Mouse (Mus musculus): Measurements from ENCODE around the gene Gh.

The Gh gene

DNA sequence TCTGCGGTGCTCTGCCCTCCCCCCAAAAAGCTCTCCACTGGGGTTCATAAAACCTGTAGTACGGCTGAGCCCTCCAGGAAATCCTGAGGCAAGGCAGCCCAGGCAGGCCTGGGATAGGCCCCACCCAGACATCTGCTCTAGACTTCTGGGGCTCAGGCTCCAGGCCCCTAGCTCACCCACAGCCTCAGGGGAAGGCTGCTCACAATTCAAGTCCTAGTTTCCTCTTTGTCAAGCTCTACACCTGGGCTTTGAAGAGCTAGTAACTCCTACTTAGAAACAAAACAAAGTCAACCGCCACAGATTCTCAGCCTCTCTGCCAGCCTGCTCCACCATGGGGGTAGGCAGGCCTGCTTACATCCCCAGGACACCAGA is 32.6 kb downstream of the Gh start:
- ATAC-seq (ENCODE audit: low TSS enrichment) = no peak

DNA sequence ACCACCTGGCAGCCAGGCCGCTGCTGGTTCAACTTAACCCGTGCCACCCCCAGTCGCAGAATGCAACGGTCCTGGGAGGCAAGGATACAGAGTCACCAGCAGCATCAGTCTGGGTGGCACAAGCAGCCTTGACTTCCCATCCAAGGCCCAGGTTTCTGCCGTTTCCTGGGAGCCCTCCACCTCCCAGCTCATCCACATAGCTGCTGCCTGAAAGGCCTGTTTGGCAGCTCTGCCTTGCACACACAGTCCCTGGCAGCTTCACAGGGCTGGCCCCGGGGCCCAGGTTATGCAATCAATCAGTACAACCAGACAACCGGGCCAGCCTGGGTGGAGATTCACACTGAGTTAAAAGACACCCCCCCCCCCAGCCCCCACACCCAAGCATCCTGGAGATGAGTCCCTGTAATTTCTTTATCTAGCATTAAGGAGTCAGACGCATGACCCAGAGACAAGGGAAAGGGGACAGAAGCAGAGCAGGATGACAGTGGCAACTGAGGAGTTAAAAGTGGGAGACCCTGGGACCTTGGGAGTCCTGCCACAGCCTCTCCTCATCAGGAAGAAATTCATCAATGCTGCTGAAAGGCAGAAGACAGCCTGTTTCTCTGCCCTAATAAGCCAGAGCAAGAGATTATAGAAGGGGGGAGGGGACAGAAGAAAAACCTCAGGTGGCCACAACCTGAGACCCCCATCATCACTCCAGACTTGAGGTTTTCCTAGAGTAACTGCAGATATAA is 33.2 kb downstream of the Gh start:
- ATAC-seq (ENCODE audit: low TSS enrichment) = peak; percentile 26; the same call in 1 of the 2 replicates

DNA sequence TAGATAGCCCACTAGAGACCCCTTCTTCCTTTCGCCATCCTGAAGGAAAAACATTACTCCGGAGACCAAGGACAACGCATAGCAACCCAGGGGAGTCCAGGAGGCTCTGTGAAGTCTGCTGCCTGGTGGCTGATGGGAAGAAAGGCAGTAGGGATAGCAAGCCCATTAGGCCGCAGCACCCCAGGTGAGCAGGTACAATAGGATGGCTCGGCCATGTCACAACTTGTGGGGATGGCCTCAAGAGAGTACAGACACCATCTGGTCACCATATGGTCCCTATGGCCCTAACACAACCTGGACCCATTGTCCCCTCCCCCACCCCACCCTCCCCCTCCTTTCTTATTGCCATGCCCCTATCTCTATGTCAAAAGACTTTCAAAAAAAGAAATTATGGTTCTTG is 33.8 kb downstream of the Gh start:
- ATAC-seq (ENCODE audit: low TSS enrichment) = no peak

- ATAC-seq (ENCODE audit: low TSS enrichment) = no peak
Measured at GRCm38 (mm10) chr11:106267311-106267852, 34.3 kb downstream of the Gh start.

DNA sequence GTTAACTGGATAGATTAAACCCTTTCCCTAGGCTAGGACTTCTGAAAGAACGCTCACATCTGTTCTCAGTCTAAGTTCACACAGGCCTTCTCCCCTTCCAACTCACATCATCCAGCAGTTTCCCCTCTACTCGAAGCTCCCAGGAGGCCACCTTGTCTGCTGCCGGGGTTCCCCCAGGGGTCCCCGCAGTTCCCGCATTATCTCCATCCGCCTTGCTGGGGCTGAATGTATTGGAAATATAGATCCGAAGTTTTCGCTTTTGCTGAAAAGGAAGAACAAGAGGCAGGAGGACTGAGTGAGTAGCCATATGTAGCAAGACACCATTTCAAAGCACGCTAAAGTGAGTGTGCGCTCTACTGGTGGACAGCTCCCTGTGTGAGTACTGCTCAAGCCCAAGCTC is 35.2 kb downstream of the Gh start:
- no peak for ATAC-seq (ENCODE audit: low TSS enrichment)

GRCm38 (mm10) chr11:106265570-106265969 is 36.1 kb downstream of the Gh start:
- ATAC-seq (ENCODE audit: low TSS enrichment) = no peak

- ATAC-seq (ENCODE audit: low TSS enrichment) = no peak
Measured at GRCm38 (mm10) chr11:106264988-106265387, 36.7 kb downstream of the Gh start.

- no peak for ATAC-seq (ENCODE audit: low TSS enrichment)
Measured at GRCm38 (mm10) chr11:106263963-106264362, 37.7 kb downstream of the Gh start.

DNA sequence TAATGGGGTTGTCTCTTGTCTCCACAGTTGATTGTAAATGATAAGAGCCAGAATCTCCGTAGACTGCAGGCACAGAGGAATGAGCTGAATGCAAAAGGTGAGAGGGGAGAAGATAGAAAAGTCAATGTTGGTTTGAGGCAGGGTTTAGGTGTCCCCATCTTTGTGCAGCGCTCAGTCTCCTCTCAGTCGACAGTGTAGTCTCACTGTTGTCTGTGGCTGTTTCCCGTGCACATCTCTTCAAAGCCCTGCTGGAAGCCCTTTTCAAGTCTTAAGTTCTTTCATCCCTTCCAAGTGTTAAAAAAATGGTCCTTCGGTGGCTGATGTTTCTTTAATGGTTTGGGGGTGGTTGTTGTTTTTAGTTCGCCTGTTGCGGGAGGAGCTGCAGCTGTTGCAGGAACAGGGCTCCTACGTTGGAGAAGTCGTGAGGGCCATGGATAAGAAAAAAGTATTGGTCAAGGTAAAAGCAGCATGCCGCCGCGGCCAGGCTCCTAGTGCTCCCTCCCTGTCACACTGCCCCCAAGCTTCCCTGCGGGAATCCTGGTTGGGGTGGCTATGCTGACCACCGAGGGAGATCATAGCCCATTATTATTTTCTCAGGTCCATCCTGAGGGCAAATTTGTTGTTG is 40.7 kb downstream of the Gh start:
- ATAC-seq (ENCODE audit: low TSS enrichment) = no peak

- no peak for ATAC-seq (ENCODE audit: low TSS enrichment)
Measured at GRCm38 (mm10) chr11:106256775-106257174, 44.9 kb downstream of the Gh start.

- peak; percentile 91 for ATAC-seq (ENCODE audit: low TSS enrichment)
Measured at GRCm38 (mm10) chr11:106255685-106256451, 45.8 kb downstream of the Gh start, which contains the start of the genes Ftsj3 and Psmc5. Ftsj3 (minus strand) TSS chr11:106256079. Psmc5 (plus strand) TSS chr11:106256154.

DNA sequence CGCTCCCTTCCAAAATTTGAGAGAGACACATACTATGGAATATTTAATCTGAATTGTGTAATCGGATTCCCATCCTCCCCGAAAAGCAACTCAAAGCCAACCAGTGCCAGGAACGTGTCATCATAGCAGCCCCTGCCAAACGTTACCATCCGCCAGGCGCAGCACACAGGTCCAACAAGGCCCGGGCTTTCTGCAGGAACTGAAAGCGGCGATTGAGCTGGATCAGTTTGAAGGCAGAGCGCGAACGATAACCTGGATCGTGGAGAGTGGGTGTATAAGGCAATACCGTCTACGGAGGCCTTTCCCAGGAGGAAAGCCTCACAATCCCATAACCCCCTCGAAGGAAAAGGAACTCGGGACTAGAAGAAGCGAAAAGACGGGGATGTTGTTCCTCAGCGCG is 46.5 kb downstream of the Gh start:
- peak; percentile 0; the same call in 1 of the 2 replicates for ATAC-seq (ENCODE audit: low TSS enrichment)

GRCm38 (mm10) chr11:106254767-106255166 is 46.9 kb downstream of the Gh start:
- no peak for ATAC-seq (ENCODE audit: low TSS enrichment)
